Mouse (Mus musculus) gastrocnemius, postnatal 25 days (tissue): ENCODE data around the gene Actrt2. TPM values are rescaled to one million over a fixed set of nuclear protein-coding genes. Genes with fewer than 3 reads are reported as not detected.

Experiments used
- DNase-seq: peaks from one replicate; pipeline ENCODE4 v3.0.0; 2022
- total RNA-seq, 2 experiments: library from RNA; stranded (reverse); gene quantifications; 1 replicate in 1 of 2; 2 replicates in 1 of 2; pipeline ENCODE4 v1.2.3; 2021

The Actrt2 gene
- total RNA-seq, 2 experiments from 2014 or later = not detected

DNA sequence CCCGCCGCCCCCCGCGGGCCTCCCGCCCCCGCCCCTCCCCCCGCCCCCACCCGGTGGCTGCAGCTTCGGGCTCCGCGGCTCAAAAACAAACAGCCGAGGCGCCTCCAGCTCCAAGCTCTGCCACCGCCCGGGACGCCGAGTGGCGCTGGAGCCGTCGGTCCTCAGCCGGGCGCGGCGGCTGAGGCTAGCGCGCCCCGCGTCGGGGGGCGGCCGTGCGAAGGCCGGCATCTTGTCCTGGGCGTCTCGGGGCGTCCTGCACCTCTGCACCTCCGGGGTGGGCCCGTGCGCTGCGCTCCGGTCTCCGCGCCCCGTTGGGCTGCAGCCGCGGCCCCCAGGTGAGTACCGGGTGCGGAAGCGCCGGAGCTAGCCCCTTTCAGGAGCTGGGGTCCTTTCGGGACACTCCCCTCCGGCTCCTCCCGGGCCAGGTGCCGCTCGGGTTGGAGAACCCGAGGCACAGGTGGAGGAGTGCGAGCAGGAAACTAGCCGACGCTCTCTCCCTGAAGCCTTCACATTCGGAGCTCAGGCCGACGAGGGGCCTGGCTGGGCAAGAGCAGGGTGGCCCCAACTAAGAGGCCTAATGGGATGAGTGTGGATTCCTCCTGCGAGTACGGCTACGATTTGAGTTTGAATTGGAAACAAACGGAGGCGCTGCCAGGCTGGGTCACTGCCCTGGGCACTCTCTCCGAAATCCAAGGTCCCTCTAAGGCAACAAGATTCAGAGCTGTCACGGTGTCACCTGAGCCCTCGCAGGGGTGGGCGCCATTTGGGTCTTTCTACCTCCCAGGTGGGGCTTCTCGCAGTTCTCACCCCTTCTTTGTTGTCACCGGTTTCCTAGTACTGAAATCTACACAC is 30.0 kb downstream of the Actrt2 start:
- no peak for DNase-seq

DNA sequence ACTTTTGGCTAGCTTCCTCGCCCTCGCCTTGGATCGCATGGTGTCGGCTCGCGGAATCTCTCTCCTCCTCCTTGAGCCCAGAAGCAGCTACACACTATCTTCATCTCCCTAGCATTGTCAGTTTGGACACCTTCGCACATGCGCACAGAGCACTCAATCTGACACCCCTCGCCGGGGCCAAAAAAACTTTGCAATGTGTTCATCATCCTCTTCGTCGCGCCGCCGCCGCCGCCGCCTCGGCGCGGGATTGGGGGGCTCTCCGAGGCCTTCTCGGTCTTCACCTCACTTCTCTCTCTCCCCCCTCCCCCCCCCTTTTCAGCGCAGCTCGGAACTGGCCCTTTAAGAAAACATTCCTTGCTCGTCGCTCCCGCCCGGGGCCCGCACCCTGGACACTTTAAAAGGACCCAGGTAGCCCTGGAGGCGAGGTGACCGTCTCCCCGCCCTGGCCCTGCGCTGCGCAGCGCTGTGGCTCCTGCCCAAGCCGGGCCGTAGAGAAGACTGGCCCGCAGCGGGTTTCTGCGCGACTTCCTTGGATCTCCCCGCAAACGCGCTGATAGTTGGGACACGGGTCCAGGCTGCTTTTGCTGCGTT is 30.9 kb downstream of the Actrt2 start, which contains the start of gene Prdm16:
Gene Prdm16 (minus strand): TSS at position 153 of the 591 bp plus-strand sequence.
- DNase-seq = no peak

DNA sequence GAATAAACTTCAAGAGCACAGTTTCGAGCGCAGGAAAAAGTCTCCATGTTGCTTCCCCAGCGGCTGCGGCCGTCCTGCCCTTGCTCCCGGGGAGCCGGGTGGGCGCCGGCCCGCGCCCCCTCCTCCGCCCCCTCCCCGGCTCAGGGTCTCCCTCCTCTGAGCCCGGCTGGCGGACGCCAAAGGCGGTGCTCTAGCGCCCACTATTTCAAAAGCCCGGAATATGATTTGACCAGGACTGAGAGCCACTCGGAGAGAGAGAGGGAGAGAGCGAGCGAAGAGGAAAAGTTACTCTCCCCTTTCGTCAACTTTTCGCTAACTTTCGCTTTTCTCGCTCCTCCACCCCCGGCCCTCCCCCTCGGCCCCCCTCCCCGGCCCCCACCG is 31.6 kb downstream of the Actrt2 start:
- DNase-seq = no peak

DNA sequence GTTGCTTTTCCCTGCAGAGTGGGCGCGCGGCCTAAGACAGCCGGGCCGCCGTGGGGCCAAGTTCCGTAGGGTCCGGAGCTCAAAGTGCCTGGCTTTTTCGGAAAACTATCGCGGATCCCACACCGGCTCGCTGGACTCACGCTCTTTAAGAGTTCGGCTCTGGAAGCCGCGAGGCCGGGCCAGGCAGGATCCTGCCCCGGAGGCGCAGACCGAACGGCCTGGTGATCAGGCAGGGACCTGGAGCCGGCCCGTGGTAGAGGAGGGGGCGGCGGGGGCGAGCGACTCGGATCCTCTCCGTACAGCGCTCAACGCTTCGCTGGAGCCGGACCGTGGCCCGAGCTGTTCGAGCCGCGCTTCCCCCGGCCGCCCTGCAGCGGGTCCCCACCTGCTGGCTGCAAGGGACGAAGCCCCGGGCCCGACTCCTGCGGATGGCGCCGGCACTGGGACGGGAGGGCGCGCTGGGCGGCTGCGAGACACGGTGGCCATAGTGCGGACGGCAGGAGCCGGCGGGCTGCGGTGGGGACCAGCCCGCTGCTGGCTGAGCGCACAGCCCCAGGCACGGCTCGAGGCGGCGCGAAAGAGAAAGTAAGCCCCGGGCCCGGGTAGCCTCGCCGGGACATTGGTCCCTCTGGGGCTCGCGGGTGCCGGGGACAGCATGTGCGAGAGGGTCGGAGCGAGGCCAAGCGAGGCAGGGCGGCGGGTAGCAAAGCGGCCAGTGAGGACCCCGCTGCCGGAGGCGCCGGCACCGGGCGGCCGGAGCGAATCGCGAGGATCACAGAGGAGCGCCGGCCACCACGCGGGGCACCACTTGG is 32.2 kb downstream of the Actrt2 start:
- peak; percentile 17 for DNase-seq

DNA sequence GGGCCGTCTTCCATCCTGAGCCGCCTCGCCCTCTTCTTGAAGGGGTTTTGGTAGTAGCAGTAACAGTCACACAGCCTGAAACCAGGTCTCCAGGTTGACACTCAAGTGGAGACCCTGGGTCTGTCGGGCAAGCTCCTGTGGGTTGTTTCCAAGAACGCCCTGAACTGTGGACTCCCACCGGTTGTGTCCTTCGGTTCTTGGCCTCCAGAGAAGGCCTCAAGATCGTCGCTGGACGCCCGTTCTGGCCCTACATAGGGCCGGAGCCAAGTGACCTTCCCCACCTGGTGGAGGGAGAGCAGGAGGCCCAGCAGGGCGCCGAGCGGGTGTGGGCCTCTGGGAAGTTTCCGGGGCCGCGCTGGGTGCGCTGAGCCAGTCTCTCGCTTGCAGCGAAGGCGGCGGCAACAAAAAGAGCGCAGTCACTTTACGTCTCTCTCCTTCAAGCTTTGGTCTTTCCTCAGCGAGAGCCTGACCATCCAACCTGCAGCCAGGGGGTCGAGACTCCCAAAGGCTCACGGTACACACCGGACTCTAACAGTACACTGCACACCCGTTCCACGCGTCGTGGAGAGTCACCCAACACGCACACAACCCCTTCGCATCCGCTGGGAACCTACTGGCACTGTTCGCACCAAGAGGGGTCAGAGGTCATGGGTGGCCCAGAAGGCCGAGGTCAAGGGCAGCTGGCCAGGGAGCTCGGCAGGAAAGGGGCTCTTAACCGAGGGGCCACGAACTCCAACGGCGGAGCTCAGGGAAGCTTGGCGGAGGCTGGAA is 33.0 kb downstream of the Actrt2 start:
- no peak for DNase-seq

DNA sequence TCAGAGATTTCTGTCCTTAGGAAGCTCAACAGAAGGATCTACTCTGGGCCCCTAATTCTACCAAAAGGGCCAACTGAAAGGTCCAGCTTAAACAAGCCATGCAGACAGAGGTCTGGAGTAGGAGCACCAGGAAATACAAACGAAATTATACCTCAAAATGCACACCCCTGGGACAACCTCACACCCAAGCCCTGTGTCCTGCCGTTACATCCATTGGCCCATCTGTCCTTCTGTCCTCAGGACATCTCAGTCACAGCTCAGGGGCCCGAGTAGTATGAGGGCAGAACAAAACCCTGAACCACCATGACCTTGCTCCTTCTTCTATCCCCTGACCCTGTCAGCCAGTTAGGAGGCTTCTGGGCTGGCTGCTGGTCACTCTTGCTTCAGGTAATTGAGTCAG is 33.7 kb downstream of the Actrt2 start:
- no peak for DNase-seq

DNA sequence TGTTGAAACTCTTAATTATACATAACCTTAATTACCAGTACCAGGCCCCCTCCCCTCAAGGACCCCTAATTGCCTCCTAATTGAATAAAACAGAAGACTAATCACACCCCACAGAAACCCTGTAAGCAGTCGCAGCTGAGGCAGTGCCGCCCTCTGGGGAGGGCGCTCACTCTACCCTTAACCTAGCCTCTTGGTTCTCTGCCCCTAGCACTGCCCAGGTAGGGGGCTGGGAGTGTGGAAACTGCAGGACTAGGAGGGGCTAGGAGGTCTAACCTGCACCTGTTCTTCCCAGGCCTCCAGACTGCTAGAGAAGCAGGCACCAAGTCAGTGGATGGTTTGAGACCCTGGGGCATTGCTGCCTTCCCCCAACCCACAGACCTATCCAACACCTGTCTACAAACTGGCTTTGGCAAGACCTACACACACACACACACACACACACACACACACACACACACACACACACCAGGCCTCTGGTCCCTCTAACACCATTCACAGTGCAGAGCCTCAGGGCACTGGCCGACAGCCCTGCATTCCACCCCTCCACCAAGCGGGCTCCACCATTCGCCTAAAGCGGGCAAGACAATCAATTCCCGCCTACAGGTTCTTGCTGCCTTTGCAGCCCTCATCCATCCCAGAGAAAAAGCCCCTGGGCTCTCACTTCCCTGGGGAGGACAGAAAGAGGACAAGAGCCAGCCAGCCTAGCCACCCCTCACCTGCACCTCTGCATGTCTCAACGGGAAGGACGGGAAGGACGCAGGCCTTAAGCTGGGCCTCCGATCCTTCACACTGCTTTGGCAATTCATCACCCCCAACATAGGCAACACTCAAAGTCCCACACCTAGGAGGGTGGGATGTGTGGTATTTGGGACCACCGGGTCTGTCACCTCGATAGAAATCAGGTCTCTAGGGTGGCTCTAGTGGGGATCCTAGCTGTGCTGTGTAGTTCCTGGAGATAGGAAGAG is 34.6 kb downstream of the Actrt2 start:
- no peak for DNase-seq

DNA sequence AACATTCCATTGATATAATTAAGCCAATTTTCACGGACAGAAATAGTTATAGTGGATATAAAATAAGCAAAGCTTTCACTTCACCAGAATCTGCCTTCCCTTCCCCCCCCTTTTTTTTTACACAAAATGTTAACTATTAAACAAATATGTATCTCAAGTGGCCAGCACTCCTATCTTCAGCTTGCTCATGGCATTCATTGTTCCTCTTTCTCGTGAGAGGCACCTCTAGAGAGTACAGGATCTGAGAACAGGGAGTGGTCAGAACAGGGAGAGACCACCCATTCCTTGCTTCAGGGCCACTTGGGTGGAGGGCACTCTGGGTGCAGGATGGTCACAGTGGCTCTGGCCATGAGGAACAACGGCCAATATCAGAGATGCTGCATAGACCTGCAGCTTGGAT is 36.9 kb downstream of the Actrt2 start:
- DNase-seq = no peak

DNA sequence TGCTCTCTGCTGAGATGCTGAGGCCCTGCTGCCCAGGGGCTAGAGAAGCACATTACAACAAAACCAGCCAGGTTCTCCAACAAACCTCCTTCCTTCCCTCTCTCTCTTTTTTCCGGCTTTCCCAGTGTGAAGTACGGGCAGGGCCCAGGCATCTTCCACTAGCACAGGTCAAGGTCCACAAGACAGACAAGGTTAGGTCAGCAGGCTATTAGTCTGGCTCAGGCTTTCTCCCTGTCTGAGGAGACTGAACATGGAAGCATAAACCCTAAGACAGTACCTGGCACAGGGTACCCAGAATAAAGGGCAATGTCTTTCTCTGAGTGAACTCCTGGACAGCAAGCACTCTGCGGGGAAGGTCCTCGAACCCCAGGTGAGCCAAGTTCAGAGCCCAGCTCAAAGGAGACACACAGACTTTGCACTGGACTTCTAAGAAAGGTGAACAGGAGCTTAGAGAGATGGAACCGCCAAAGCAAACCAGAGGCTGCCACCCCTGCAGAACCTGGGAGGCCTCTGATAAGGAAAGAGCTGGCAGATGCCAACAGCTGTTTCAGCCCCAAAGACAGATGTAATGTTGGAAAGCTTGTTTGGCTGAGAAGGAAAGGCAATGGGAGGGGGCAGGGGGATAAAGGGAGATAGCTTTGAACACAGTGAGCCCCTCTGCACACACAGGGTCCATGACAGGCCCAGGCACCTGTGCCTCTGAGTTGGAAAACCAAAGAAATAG is 40.1 kb downstream of the Actrt2 start:
- DNase-seq = no peak

DNA sequence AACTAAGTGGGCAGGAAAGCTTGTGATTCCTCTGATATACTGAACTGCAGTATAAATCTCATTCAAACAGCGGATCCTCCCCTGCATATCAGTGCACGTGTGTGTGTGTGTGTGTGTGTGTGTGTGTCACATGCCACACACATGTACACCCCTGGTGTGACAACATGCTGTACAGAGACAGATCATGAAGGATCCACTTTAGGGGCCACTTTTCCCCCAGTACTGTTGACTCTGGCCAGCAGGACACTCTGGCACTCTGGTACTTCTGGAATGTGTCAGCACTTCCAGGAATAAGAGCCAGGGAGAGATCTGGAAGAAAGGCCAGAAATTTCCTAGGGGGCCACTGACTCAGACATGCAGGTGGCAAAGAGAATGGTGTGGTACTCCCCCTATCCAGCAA is 41.4 kb downstream of the Actrt2 start:
- DNase-seq = no peak

DNA sequence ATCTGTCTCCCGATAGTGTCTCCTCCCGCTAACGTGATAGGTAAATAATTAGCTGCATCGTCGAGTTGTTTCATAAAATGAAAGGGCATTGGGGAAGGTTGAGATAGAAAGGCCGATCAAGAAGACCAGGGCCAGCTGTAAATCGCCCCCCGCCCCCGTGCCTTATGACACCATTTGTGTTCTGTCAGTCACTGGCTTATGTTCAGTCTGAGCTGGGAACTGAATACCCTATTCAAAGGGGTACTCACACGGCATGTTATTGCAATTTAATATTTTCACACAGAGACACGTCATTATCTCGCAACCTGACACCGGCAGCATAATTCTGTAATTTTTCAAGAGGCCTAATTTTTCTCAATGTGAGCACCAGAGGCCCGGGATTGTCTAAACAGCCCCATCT is 42.0 kb downstream of the Actrt2 start:
- DNase-seq = no peak

DNA sequence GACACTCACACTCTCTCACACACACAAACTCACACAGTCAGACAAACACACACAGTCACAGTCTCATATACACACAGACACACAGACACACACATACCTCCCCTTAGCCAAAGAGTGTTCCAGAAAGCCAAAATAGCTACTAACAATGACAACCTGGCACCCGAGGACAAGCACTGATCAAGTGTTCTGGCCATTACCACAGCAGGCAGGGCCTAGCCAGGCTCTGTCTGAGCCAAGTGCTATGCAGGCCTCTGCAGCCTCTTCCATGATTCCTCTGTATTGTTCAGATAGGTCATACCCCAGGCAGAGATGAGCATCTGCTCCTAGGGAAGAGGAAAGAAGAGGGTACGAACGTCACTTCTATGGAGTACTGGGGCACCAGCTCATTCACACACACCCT is 44.4 kb downstream of the Actrt2 start:
- no peak for DNase-seq

DNA sequence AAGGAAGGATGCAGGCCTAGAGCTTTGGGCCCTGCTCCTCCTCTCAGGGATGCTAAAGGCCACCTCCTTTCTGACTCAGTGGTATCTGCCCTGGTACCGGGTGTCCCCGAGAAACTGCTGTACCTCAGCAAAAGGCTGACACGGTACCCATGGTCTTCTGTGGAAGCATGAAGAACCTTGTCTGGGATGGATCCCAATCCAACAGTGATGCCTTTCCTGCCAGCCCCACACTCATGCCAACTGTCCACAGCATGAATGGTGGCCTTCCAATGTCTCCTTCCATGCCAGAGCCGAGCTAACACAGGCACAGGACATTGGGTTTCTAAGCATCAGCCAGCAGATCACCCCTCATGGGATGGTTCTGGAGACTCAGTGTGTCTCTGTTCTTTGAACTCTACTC is 45.1 kb downstream of the Actrt2 start:
- DNase-seq = no peak

Other genes with a start within 250 kb of the Actrt2 start
- 1 to 10 TPM; 1.7 to 3.0 TPM for gene Prdm16, start 31.0 kb downstream of the Actrt2 start, total RNA-seq
- not detected for gene Ttc34, start 169.6 kb upstream of the Actrt2 start, total RNA-seq
- gene Mmel1, start 201.7 kb upstream of the Actrt2 start, total RNA-seq = under 1 TPM; 0.13 to 0.24 TPM
- 10 to 100 TPM; 81.5 to 81.6 TPM for gene Fam213b, start 231.3 kb upstream of the Actrt2 start, total RNA-seq